Comparison of ENCODE assay signal across 28 mouse cellular contexts in the genomic region with DNA sequence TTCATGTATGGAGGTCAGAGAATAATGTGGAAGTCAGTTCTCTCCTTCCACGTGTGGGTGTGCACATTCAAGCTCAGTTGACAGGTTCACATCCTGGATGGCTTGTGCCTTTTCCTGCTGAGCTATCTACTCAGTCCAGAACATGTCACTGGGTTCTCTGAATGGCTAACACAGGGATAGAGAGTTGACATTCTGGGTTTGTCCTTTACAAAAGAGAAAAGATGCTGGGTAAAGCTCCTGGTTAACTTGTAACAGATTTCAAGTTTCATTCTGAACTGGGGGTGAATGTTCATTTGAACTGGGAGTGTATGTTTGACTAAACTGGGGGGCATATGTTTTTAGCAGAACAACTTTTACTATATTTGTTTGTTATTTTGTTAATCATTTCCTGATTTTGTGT.
A peak's percentile ranks its signal among the peaks of the same experiment; 100 is the strongest.
DNase-seq lines count a peak whose midpoint lies in the region; ATAC-seq and TF ChIP-seq lines count a peak whose summit lies in the region.
"Had no signal": no experiment of that assay in that cellular context is flagged by ENCODE, and none has a peak within 500 bp of the region (broad histone marks: within the 10 kb centered on the region; RNA-seq: fewer than 3 reads in every experiment).

No protein-coding gene starts in this region.

- H3K9me3 ChIP-seq in intestine, embryonic 14.5 days (ENCODE audit: control insufficient read depth, low read length), result no peaks in the 10 kb centered on the region
- H3K9me3 ChIP-seq in intestine, postnatal 0 days (ENCODE audit: control insufficient read depth), result no peaks in the 10 kb centered on the region
- H3K9me3 ChIP-seq in stomach, postnatal 0 days (ENCODE audit: control insufficient read depth, low read length), result no peaks in the 10 kb centered on the region
- H3K9me3 ChIP-seq: embryonic facial prominence, embryonic 12.5 days; embryonic facial prominence, embryonic 15.5 days; G1E; heart, embryonic 12.5 days; heart, embryonic 15.5 days had no signal

- no peak for TF ChIP-seq CTCF in intestine, postnatal 0 days (IDR thresholded peaks at IDR 0.05; ENCODE audit: low read depth)
- TF ChIP-seq CTCF in cortical plate, adult 2 months (IDR thresholded peaks at IDR 0.05; ENCODE audit: extremely low read depth, insufficient read depth, low read length), result no peak
- no peak for TF ChIP-seq CTCF in stomach, postnatal 0 days (IDR thresholded peaks at IDR 0.05; ENCODE audit: low read depth)

- no peak overlapping the region for H3K9ac ChIP-seq in intestine, embryonic 14.5 days (ENCODE audit: low read length)
- H3K9ac ChIP-seq in intestine, postnatal 0 days (ENCODE audit: low read depth, low read length), result no peak overlapping the region
- H3K9ac ChIP-seq in stomach, postnatal 0 days (ENCODE audit: low read length), result no peak overlapping the region
- H3K9ac ChIP-seq: embryonic facial prominence, embryonic 12.5 days; embryonic facial prominence, embryonic 15.5 days; forebrain, postnatal 0 days; heart, embryonic 12.5 days; heart, embryonic 15.5 days; hindbrain, embryonic 14.5 days had no signal

- TF ChIP-seq EP300 in stomach, postnatal 0 days (optimal IDR thresholded peaks at IDR 0.05), result no peak

- H3K36me3 ChIP-seq in intestine, embryonic 14.5 days (ENCODE audit: control insufficient read depth, insufficient read depth, low read length), result no peaks in the 10 kb centered on the region
- H3K36me3 ChIP-seq in intestine, postnatal 0 days (ENCODE audit: control insufficient read depth, insufficient read depth), result no peaks in the 10 kb centered on the region
- H3K36me3 ChIP-seq in stomach, postnatal 0 days (ENCODE audit: control insufficient read depth, insufficient read depth, low read length), result no peaks in the 10 kb centered on the region
- H3K36me3 ChIP-seq: embryonic facial prominence, embryonic 12.5 days; embryonic facial prominence, embryonic 15.5 days; G1E; heart, embryonic 12.5 days; heart, embryonic 15.5 days had no signal

- no peak for ATAC-seq in intestine, embryonic 14.5 days (replicated peaks; ENCODE audit: low FRiP score, low TSS enrichment, low read depth)
- no peak for ATAC-seq in intestine, postnatal 0 days
- no peak for ATAC-seq in stomach, postnatal 0 days (ENCODE audit: low FRiP score, low TSS enrichment)
- ATAC-seq: forebrain, embryonic 14.5 days; forebrain, postnatal 0 days; Patski had no signal

- H3K4me3 ChIP-seq in intestine, embryonic 14.5 days (ENCODE audit: low read depth, low read length), result no peak overlapping the region
- no peak overlapping the region for H3K4me3 ChIP-seq in intestine, postnatal 0 days (ENCODE audit: low read depth, low read length)
- no peak overlapping the region for H3K4me3 ChIP-seq in cortical plate, adult 2 months (ENCODE audit: insufficient read depth, low read length)
- H3K4me3 ChIP-seq in stomach, postnatal 0 days (ENCODE audit: low read depth, low read length), result no peak overlapping the region
- H3K4me3 ChIP-seq: embryonic facial prominence, embryonic 12.5 days; embryonic facial prominence, embryonic 15.5 days; gastrocnemius, adult 2 months; heart, embryonic 12.5 days; heart, embryonic 15.5 days had no signal

- no peak overlapping the region for H3K27ac ChIP-seq in intestine, embryonic 14.5 days (ENCODE audit: low read depth)
- no peak overlapping the region for H3K27ac ChIP-seq in intestine, postnatal 0 days (ENCODE audit: low read depth, low read length)
- peak overlapping the region; percentile 53; the same call in 1 of the 2 replicates for H3K27ac ChIP-seq in cortical plate, adult 2 months (ENCODE audit: insufficient read depth, low read length)
- H3K27ac ChIP-seq in stomach, postnatal 0 days (replicated peaks), result peak overlapping the region; percentile 50
- H3K27ac ChIP-seq: embryonic facial prominence, embryonic 12.5 days; embryonic facial prominence, embryonic 15.5 days; gastrocnemius, adult 2 months; heart, embryonic 15.5 days; hindbrain, embryonic 14.5 days had no signal

- H3K27me3 ChIP-seq in intestine, embryonic 14.5 days (replicated peaks; ENCODE audit: control insufficient read depth, insufficient read depth, low read length), result no peaks in the 10 kb centered on the region
- H3K27me3 ChIP-seq in intestine, postnatal 0 days (replicated peaks; ENCODE audit: control insufficient read depth, insufficient read depth, low read length), result no peaks in the 10 kb centered on the region
- no peaks in the 10 kb centered on the region for H3K27me3 ChIP-seq in stomach, postnatal 0 days (ENCODE audit: control insufficient read depth, insufficient read depth, low read length)
- H3K27me3 ChIP-seq: CH12.LX; embryonic facial prominence, embryonic 12.5 days; embryonic facial prominence, embryonic 15.5 days; heart, embryonic 12.5 days; heart, embryonic 15.5 days; Patski had no signal

- no peak for TF ChIP-seq POLR2A in cortical plate, adult 2 months (IDR thresholded peaks at IDR 0.05; ENCODE audit: extremely low read depth, insufficient read depth, low read length)

- H3K4me2 ChIP-seq in intestine, embryonic 14.5 days (ENCODE audit: low read length), result no peak overlapping the region
- H3K4me2 ChIP-seq in intestine, postnatal 0 days (replicated peaks; ENCODE audit: low read depth), result no peak overlapping the region
- H3K4me2 ChIP-seq in stomach, postnatal 0 days (replicated peaks; ENCODE audit: low read depth), result no peak overlapping the region
- H3K4me2 ChIP-seq: embryonic facial prominence, embryonic 12.5 days; embryonic facial prominence, embryonic 15.5 days; heart, embryonic 12.5 days; heart, embryonic 15.5 days; hindbrain, embryonic 14.5 days had no signal

- WGBS in intestine, embryonic 14.5 days, result 55% methylated on average over 1 of the region's 1 CpGs
- 50% methylated on average over 1 of the region's 1 CpGs for WGBS in intestine, postnatal 0 days
- 30% methylated on average over 1 of the region's 1 CpGs for WGBS in stomach, postnatal 0 days

- H3K4me1 ChIP-seq in intestine, embryonic 14.5 days (replicated peaks; ENCODE audit: control insufficient read depth, insufficient read depth, low read length), result 0 out of 2 replicates have a peak, but pooled peaks cover 3% of the 10 kb centered on the region
- no peaks in the 10 kb centered on the region for H3K4me1 ChIP-seq in intestine, postnatal 0 days (replicated peaks; ENCODE audit: control insufficient read depth, insufficient read depth, low read length)
- no peaks in the 10 kb centered on the region for H3K4me1 ChIP-seq in cortical plate, adult 2 months (ENCODE audit: control insufficient read depth, insufficient read depth, low read length)
- no peaks in the 10 kb centered on the region for H3K4me1 ChIP-seq in stomach, postnatal 0 days (replicated peaks; ENCODE audit: control insufficient read depth, insufficient read depth)
- H3K4me1 ChIP-seq: embryonic facial prominence, embryonic 12.5 days; embryonic facial prominence, embryonic 15.5 days had no signal

- DNase-seq in intestine, embryonic 14.5 days (ENCODE audit: low spot score), result peak; percentile 31
- peak; percentile 76 for DNase-seq in kidney, adult 9 months
- no peak for DNase-seq in kidney, postnatal 14 days
- DNase-seq in stomach, postnatal 0 days (ENCODE audit: low spot score), result peak; percentile 9
- no peak for DNase-seq in urinary bladder, postnatal 25 days (ENCODE audit: low spot score)
- DNase-seq: adrenal gland, postnatal 10 days; adrenal gland, postnatal 36 days; B cell, adult 2 months; cerebellum, adult 18-20 months; cerebellum, adult 9-10 months; cerebellum, postnatal 14 days; forebrain, postnatal 0 days; gastrocnemius, adult 2 months; gastrocnemius, postnatal 14 days; heart, adult 18-20 months; heart, postnatal 10 days; heart, postnatal 4 days had no signal

Comparison
In these comparisons a context has a peak if more than half of its experiments do, and no peak if none do; other contexts are left out.
1. DNase-seq: peak in intestine, embryonic 14.5 days (single experiment), kidney, adult 9 months (single experiment) and stomach, postnatal 0 days (single experiment); none in kidney, postnatal 14 days (single experiment) and urinary bladder, postnatal 25 days (single experiment).
2. H3K27ac ChIP-seq: peak in cortical plate, adult 2 months (single experiment) and stomach, postnatal 0 days (single experiment); none in intestine, embryonic 14.5 days (single experiment) and intestine, postnatal 0 days (single experiment).